Mouse (Mus musculus) brain, embryonic 14.5 days (tissue): ENCODE measurements at regions not wholly inside any gene's neighbourhood (a gene's known extent, or its start where the extent isn't known, plus 50 kb on each side); places are given as distances from the start of the nearest gene placed in this dataset.

Experiments
- CTCF ChIP-seq: fragments of 200-500 bp; IDR thresholded peaks from 2 replicates; pipeline ENCODE4 v1.5.1; 2012; ENCODE audit warnings: inconsistent platforms, mild to moderate bottlenecking, moderate library complexity, borderline replicate concordance; ENCODE audit not compliant: insufficient read depth, insufficient read length; ENCODE audit errors: extremely low read depth
- POLR2A ChIP-seq: fragments of 200-500 bp; IDR thresholded peaks from 2 replicates; pipeline ENCODE4 v1.6.1; 2012; ENCODE audit warnings: mild to moderate bottlenecking, inconsistent platforms, borderline replicate concordance; ENCODE audit not compliant: poor library complexity, insufficient read depth, insufficient read length, severe bottlenecking; ENCODE audit errors: extremely low read depth

GRCm38 (mm10) chr4:62756721-62757206 lies 197.1 kb downstream of the Rgs3 start:
- no peak for TF ChIP-seq CTCF
- no peak for TF ChIP-seq POLR2A
